Mouse (Mus musculus) bone marrow, adult 2 months (tissue): ENCODE measurements around the gene Irf2bpl. TPM values are rescaled to one million over a fixed set of nuclear protein-coding genes. Genes with fewer than 3 reads are reported as not detected.
A peak's percentile ranks its signal among the peaks of the same experiment; 100 is the strongest.

Experiments
- H3K27ac ChIP-seq: fragments of 200-500 bp; 2 replicates; pipeline ENCODE4 v1.5.1; 2012; ENCODE audit warnings: low read depth, mild to moderate bottlenecking, control low read depth, inconsistent platforms, low read length; ENCODE audit not compliant: control insufficient read depth, poor library complexity, insufficient read depth
- H3K4me1 ChIP-seq: fragments of 200-500 bp; 2 replicates; pipeline ENCODE4 v1.6.1; 2011; ENCODE audit warnings: low read length; ENCODE audit not compliant: control insufficient read depth, insufficient read depth
- H3K4me3 ChIP-seq: fragments of 200-500 bp; replicated peaks from 2 replicates; pipeline ENCODE3; 2011; ENCODE audit warnings: mild to moderate bottlenecking, low read depth, low read length, control low read depth; ENCODE audit not compliant: control insufficient read depth
- CTCF ChIP-seq: fragments of 200-500 bp; IDR thresholded peaks from 2 replicates; pipeline ENCODE4 v1.5.1; 2011; ENCODE audit warnings: low read length, control low read depth; ENCODE audit not compliant: control insufficient read depth, insufficient read depth
- POLR2A ChIP-seq: fragments of 200-500 bp; IDR thresholded peaks from 2 replicates; pipeline ENCODE4 v1.6.1; 2011; ENCODE audit warnings: low read depth, mild to moderate bottlenecking, control low read depth, low read length, borderline replicate concordance; ENCODE audit not compliant: control insufficient read depth
- WGBS: fragments of 180-500 bp; shearing (Covaris S2); methylation state at CpG from one replicate; pipeline ENCODE4 v1.1.7; 2018; 5-methylcytosine and 5-hydroxymethylcytosine counted together
- polyA plus RNA-seq: library from polyadenylated mRNA; stranded (reverse); fragments of >200 nt; gene quantifications from 2 replicates; pipeline ENCODE4 v1.2.4, GENCODE M21; 2011; ENCODE audit warnings: low replicate concordance; ENCODE audit not compliant: missing spikeins, insufficient read depth, insufficient read length

Gene Irf2bpl
- polyA plus RNA-seq, 1 experiment = 3.4 TPM

DNA sequence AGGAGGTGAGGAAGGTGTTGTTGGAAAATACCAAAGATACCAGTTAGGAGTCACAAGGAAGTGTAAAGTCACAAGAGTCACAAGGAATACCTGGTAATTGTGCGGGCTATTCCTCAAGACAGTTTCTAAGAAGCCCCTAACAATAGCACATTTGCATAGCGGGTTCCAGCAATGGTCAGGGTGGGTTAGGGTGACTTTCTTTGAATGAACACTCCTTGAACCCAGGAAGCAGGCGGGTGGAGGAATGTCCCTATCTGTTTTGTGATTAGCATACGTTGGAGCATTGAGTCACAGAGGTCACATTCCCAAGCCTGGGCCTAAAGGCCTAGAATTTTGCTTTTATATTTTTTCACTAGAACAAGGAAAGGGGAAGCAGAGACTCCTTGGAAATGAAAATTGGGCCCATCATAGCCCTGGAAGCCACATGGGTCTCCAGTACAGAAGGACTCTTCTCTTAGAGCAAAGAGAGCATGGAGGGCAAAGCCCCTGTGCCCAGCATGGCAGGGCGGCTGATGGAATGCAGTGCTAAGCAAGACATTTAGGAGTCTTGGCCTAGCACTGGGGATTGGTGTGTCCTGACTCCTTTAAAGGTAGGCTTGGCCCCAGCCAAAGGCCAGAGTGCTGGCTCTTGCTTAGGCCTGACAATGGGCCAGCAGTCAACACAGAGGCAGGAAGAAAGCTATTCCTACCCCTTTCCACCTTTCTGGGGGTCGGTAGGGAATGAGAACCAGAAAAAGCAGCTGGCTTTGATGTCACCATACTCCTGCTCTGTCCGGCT is 32.4 kb upstream of the Irf2bpl start:
- no peak for TF ChIP-seq POLR2A
- TF ChIP-seq CTCF = no peak
- H3K27ac ChIP-seq = no peak overlapping the region
- whole genome bisulfite sequencing = 86% methylated on average over 7 of the region's 7 CpGs
- peaks cover 2% of the 10 kb centered on the region; the same call in 1 of the 2 replicates for H3K4me1 ChIP-seq
- H3K4me3 ChIP-seq = no peak overlapping the region

DNA sequence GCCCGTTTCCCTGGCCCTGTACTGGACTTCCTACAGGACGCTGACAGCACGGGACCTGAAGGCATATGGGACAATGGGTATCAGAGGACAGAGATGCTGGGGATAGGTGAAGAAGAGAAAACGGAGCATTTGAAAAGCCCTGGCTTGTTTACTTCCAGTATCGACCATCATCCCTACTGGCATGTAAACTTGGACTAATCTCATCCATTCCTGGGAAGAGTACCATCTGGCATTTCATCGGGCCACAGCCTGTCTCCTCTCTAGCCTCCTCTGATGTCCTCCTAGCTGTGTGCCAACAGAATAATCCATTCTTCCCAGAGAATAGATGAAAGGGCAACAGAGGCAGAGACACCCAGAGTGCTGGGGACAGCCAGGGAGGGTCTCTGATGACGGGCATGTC is 31.0 kb upstream of the Irf2bpl start:
- no peak for TF ChIP-seq POLR2A
- 73% methylated on average over 7 of the region's 7 CpGs for WGBS
- Histone ChIP-seq H3K27ac (no peak overlapping the region), H3K4me1 (peaks cover 2% of the 10 kb centered on the region; the same call in 1 of the 2 replicates), H3K4me3 (no peak overlapping the region)

DNA sequence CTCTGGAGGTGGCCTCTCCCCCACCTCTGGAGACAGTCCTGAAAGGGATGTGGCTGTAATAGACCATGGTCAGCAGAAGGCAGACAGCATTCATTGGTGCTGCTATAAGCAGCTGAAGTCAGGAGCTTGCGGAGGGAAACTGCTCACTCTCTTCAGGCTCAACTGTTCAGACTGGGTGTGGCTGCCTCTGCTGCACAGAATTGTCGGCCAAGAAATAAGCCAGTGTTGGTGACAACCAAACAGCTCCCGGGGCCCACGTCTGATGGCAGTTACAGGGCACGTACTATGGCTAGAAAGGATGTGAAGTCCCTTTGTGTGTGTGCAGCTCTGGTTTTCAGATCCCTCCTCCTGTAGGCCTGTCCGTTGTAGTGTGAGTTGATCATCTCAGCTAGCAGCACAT is 30.2 kb upstream of the Irf2bpl start:
- H3K4me1 ChIP-seq = peaks cover 2% of the 10 kb centered on the region; the same call in 1 of the 2 replicates
- H3K27ac ChIP-seq = no peak overlapping the region
- 13% methylated on average over 6 of the region's 6 CpGs for WGBS
- TF ChIP-seq CTCF (no peak), POLR2A (no peak)
- no peak overlapping the region for H3K4me3 ChIP-seq

GRCm38 (mm10) chr12:86914351-86914750 is 29.8 kb upstream of the Irf2bpl start:
- H3K4me3 ChIP-seq = no peak overlapping the region
- TF ChIP-seq POLR2A (no peak), CTCF (no peak)
- peaks cover 2% of the 10 kb centered on the region; the same call in 1 of the 2 replicates for H3K4me1 ChIP-seq
- H3K27ac ChIP-seq = no peak overlapping the region
- WGBS = 5% methylated on average over 2 of the region's 2 CpGs

- WGBS = 5% methylated on average over 22 of the region's 22 CpGs
- Histone ChIP-seq H3K4me3 (no peak overlapping the region), H3K27ac (no peak overlapping the region), H3K4me1 (peaks cover 2% of the 10 kb centered on the region; the same call in 1 of the 2 replicates)
- TF ChIP-seq POLR2A = no peak
- TF ChIP-seq CTCF = no peak
Measured at GRCm38 (mm10) chr12:86912335-86913093, 27.9 kb upstream of the Irf2bpl start.

DNA sequence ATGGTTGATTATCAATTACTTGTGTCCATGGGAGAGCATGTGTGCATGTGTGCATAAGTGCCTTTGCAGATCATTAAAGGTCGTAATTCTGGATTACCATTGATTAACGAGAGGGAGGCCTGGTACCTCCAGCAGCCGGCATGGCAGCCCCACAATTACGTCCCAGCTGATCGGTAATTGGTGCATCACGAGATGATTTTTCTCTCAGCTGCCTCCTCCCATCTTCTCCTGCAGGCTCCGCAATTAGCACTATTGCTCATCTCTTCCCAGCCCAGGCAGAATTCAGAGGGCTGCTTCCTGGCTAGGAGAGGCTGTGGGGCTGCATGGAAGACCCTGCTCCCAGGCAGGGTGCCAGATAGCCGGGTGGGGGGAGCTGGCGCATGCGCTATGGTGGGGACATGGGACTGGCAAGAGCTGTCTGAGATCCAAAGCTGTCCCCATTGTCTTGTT is 26.9 kb upstream of the Irf2bpl start:
- no peak for TF ChIP-seq CTCF
- TF ChIP-seq POLR2A = no peak
- H3K4me3 ChIP-seq = no peak overlapping the region
- WGBS = 80% methylated on average over 10 of the region's 10 CpGs
- H3K4me1 ChIP-seq = peaks cover 2% of the 10 kb centered on the region; the same call in 1 of the 2 replicates
- no peak overlapping the region for H3K27ac ChIP-seq

GRCm38 (mm10) chr12:86906395-86906794 is 21.8 kb upstream of the Irf2bpl start:
- TF ChIP-seq POLR2A = no peak
- peak; percentile 98 for TF ChIP-seq CTCF
- Histone ChIP-seq H3K4me1 (no peaks in the 10 kb centered on the region), H3K4me3 (no peak overlapping the region), H3K27ac (no peak overlapping the region)
- WGBS = 2% methylated on average over 15 of the region's 15 CpGs

DNA sequence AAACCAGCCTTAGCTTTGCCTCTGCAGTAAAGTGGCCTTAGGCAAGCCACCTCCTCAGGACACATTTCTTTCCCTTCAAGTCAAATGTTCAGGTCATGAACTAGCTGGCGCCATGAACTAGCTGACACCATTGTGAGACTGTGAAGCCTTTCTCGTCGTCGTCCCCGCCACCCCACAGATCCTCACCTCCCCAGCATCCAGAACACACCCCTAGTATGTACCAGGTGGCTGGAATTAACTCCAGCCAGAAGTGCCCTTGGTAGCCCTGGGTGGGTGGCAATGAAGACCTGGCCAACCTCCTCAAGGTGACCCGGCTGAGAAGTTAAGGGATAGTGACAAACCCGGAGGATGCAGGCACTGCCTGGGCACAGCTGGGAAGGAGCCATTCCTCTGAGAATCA is 21.3 kb upstream of the Irf2bpl start:
- no peak for TF ChIP-seq CTCF
- TF ChIP-seq POLR2A = no peak
- no peak overlapping the region for H3K4me3 ChIP-seq
- no peaks in the 10 kb centered on the region for H3K4me1 ChIP-seq
- 63% methylated on average over 7 of the region's 7 CpGs for WGBS
- no peak overlapping the region for H3K27ac ChIP-seq
